Comparison of ENCODE assay signal across 7 mouse cellular contexts in the genomic region with DNA sequence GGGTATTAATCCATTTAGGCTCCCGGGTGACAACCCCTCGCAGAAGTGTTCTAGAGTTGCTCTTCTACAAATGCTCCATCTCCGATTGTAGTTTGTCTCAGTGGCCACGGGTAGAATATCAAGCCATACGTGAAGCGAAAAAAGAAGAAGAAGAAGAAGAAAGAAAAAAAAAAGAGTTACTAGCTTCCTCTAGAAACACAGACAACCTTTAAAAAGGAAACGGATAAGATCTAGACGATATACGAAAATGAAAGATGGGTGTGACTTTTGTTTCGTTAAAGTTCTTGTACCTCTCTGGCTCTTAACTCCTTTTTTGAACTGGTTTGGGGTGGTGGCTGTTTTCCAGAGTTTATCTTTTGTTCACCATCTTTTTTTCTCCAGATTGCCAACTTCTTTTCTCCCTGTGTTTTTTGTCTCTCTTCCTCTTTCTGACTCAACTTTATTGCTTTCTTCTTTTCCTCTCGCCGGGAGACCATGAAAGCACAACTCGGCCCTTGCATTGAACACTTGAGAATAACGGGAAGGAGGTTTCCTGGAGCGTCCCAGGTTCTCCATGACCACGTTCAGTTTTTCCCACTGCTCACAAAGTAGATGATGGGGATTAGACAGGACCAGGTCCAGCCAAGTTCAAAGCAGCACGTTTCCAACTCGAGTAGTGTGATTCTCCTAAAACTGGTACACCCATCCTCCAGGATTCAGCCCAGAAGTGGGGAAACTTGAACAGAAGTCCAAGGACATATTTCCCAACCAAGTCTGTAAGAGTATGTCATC. TPM values are rescaled to one million over a fixed set of nuclear protein-coding genes. Genes with fewer than 3 reads are reported as not detected.
DNase-seq lines count a peak whose midpoint lies in the region; ATAC-seq and TF ChIP-seq lines count a peak whose summit lies in the region.

No protein-coding gene starts in this region.

- TF ChIP-seq RAD21 in CH12.LX (IDR thresholded peaks at IDR 0.05; ENCODE audit: low read depth, low read length), result no peak

- ATAC-seq in forebrain, embryonic 12.5 days (ENCODE audit: low FRiP score), result no peak
- no peak for ATAC-seq in neural tube, embryonic 12.5 days (ENCODE audit: low FRiP score, low read depth)

- no peak overlapping the region for H3K27ac ChIP-seq in CH12.LX (ENCODE audit: insufficient read depth, low read depth)
- no peak overlapping the region for H3K27ac ChIP-seq in forebrain, embryonic 12.5 days
- H3K27ac ChIP-seq in limb, embryonic 10.5 days, result 0 out of 2 replicates have a peak overlapping the region, but pooled peaks have one; percentile 97
- no peak overlapping the region for H3K27ac ChIP-seq in neural tube, embryonic 12.5 days

- H3K36me3 ChIP-seq in CH12.LX (replicated peaks in 1 of 2; ENCODE audit: control insufficient read depth in 1 of 2, insufficient read depth in 1 of 2, low read length in 1 of 2), result peaks cover 0 to 14% of the 10 kb centered on the region in 2 experiments
- H3K36me3 ChIP-seq in forebrain, embryonic 12.5 days (replicated peaks), result peaks cover 3% of the 10 kb centered on the region; the same call in 1 of the 2 replicates
- peaks cover 3% of the 10 kb centered on the region for H3K36me3 ChIP-seq in limb, embryonic 10.5 days
- H3K36me3 ChIP-seq in neural tube, embryonic 12.5 days, result peaks cover 2% of the 10 kb centered on the region; the same call in 1 of the 2 replicates

- 2% methylated on average over 18 of the region's 18 CpGs for WGBS in forebrain, embryonic 12.5 days
- WGBS in limb, embryonic 10.5 days, result 2% methylated on average over 18 of the region's 18 CpGs
- WGBS in neural tube, embryonic 12.5 days, result 2% methylated on average over 18 of the region's 18 CpGs

- no peak for TF ChIP-seq CTCF in CH12.LX (conservative IDR thresholded peaks at IDR 0.05 in 1 of 2, IDR thresholded peaks at IDR 0.05 in 1 of 2; ENCODE audit: low read depth in 2 of 2, low read length in 2 of 2)

- H3K9ac ChIP-seq in CH12.LX (ENCODE audit: insufficient read depth, low read depth), result peak overlapping the region; percentile 84
- peak overlapping the region; percentile 96 for H3K9ac ChIP-seq in forebrain, embryonic 12.5 days
- H3K9ac ChIP-seq in neural tube, embryonic 12.5 days, result no peak overlapping the region

- H3K4me1 ChIP-seq in CH12.LX (ENCODE audit: control insufficient read depth in 1 of 2, insufficient read depth in 2 of 2), result peaks cover 0 to 16% of the 10 kb centered on the region in 2 experiments; a peak in 2 of 4 replicates
- peaks cover 24% of the 10 kb centered on the region for H3K4me1 ChIP-seq in forebrain, embryonic 12.5 days
- peaks cover 33% of the 10 kb centered on the region for H3K4me1 ChIP-seq in limb, embryonic 10.5 days
- peaks cover 15% of the 10 kb centered on the region for H3K4me1 ChIP-seq in neural tube, embryonic 12.5 days

- TF ChIP-seq POLR2A in CH12.LX (IDR thresholded peaks at IDR 0.05; ENCODE audit: low read depth, low read length), result no peak

- TF ChIP-seq EP300 in CH12.LX (IDR thresholded peaks at IDR 0.05; ENCODE audit: low read length), result no peak; the same call in 1 of the 2 replicates

- peak overlapping the region; percentile 100 for H3K4me2 ChIP-seq in CH12.LX (ENCODE audit: insufficient read depth, low read depth, poor library complexity, severe bottlenecking)
- peak overlapping the region; percentile 78 for H3K4me2 ChIP-seq in forebrain, embryonic 12.5 days
- H3K4me2 ChIP-seq in neural tube, embryonic 12.5 days (replicated peaks), result peak overlapping the region; percentile 80

- DNase-seq in A20 (ENCODE audit: low read depth, low spot score) (peak; percentile 70), CH12.LX (ENCODE audit: extremely low read depth) (no peak)
- peak; percentile 41 for DNase-seq in limb, embryonic 10.5 days (ENCODE audit: low spot score)
- DNase-seq in ovary, adult 18-20 months (ENCODE audit: low spot score), result no peak
- DNase-seq in right cerebral cortex, adult 2 months (ENCODE audit: low spot score in 2 of 2), result no peak

- H3K9me3 ChIP-seq in CH12.LX (replicated peaks; ENCODE audit: low read length), result peaks cover 9% of the 10 kb centered on the region
- no peaks in the 10 kb centered on the region for H3K9me3 ChIP-seq in forebrain, embryonic 12.5 days
- no peaks in the 10 kb centered on the region for H3K9me3 ChIP-seq in limb, embryonic 10.5 days (replicated peaks)
- H3K9me3 ChIP-seq in neural tube, embryonic 12.5 days, result no peaks in the 10 kb centered on the region

- H3K79me2 ChIP-seq in CH12.LX (replicated peaks; ENCODE audit: control insufficient read depth, extremely low read depth, insufficient read depth, poor library complexity, severe bottlenecking), result no peaks in the 10 kb centered on the region; the same call in 1 of the 2 replicates

- dilution Hi-C loops in CH12.LX (cut with MboI; ENCODE audit: extremely low pct_ligation_motif_present, extremely low pct_unique_long_range_greater_than_20kb, low sequenced_read_pairs), result no loop called here

- H3K27me3 ChIP-seq in CH12.LX (replicated peaks), result no peaks in the 10 kb centered on the region
- H3K27me3 ChIP-seq in forebrain, embryonic 12.5 days, result peaks cover 10% of the 10 kb centered on the region
- peaks cover 10% of the 10 kb centered on the region; the same call in 1 of the 2 replicates for H3K27me3 ChIP-seq in limb, embryonic 10.5 days (ENCODE audit: low read depth, poor library complexity, severe bottlenecking)
- H3K27me3 ChIP-seq in neural tube, embryonic 12.5 days (replicated peaks), result no peaks in the 10 kb centered on the region; the same call in 1 of the 2 replicates

- in situ Hi-C loops in CH12.LX (cut with MboI; ENCODE audit: low pct_ligation_motif_present, low pct_unique_long_range_greater_than_20kb, low sequenced_read_pairs), result loop anchor here (25.0 kb wide), 2 partner anchors 303 to 672 kb away; no protein-coding TSS in a partner anchor

- peak overlapping the region; percentile 63 to 69 (median 68) for H3K4me3 ChIP-seq in CH12.LX (replicated peaks in 1 of 3; ENCODE audit: low read depth in 2 of 3, low read length in 2 of 3, poor library complexity in 1 of 3)
- H3K4me3 ChIP-seq in forebrain, embryonic 12.5 days (replicated peaks), result peak overlapping the region; percentile 90
- H3K4me3 ChIP-seq in limb, embryonic 10.5 days, result peak overlapping the region; percentile 94
- H3K4me3 ChIP-seq in neural tube, embryonic 12.5 days, result peak overlapping the region; percentile 92; the same call in 1 of the 2 replicates

TF ChIP-seq in CH12.LX, 34 proteins besides CTCF, POLR2A, EP300 and RAD21:
- TF ChIP-seq TBP (conservative IDR thresholded peaks at IDR 0.05; ENCODE audit: low read depth, low read length) (no peak), MXI1 (IDR thresholded peaks at IDR 0.05; ENCODE audit: low read depth, low read length) (peak; percentile 50; the same call in 1 of the 2 replicates), SIN3A (IDR thresholded peaks at IDR 0.05; ENCODE audit: low read length) (peak; percentile 54; the same call in 1 of the 2 replicates), NELFE (IDR thresholded peaks at IDR 0.05; ENCODE audit: low read depth, low read length) (no peak), BHLHE40 (IDR thresholded peaks at IDR 0.05; ENCODE audit: low read depth, low read length) (no peak), PAX5 (IDR thresholded peaks at IDR 0.05; ENCODE audit: low read length) (no peak), ZNF384 (IDR thresholded peaks at IDR 0.05; ENCODE audit: low read depth, low read length) (peak; percentile 62), MYC (IDR thresholded peaks at IDR 0.05; ENCODE audit: low read depth, low read length) (0 out of 2 replicates have a peak, but pooled peaks have one; percentile 29), MAX (IDR thresholded peaks at IDR 0.05; ENCODE audit: low read length) (no peak)

RNA-seq across cellular contexts. Expression of gene Mllt3, which starts 1.4 kb away (rescaled TPM):
- 5.9 and 10.1 TPM in 2 replicates for total RNA-seq in CH12.LX (2012; rRNA removed)
- total RNA-seq in CH12.LX (2014; rRNA removed), result 8.3 and 10.5 TPM in 2 replicates
- 20.9 and 22.6 TPM in 2 replicates for polyA plus RNA-seq in CH12.LX (2012; ENCODE audit: insufficient read length, low read depth)
- 81.7 and 82.1 TPM in 2 replicates for polyA plus RNA-seq in forebrain, embryonic 12.5 days (2016; fragmentation: Nextera tagmentation; extraction: Ambion mirVana)
- polyA plus RNA-seq in limb, embryonic 10.5 days (2016; fragmentation: Nextera tagmentation; extraction: Ambion mirVana), result 46.7 and 49.7 TPM in 2 replicates
- 76.3 and 90.5 TPM in 2 replicates for polyA plus RNA-seq in neural tube, embryonic 12.5 days (2016; fragmentation: Nextera tagmentation; extraction: Ambion mirVana)

RNA-seq across cellular contexts. Expression of gene Focad, which starts 59.9 kb away (rescaled TPM):
- total RNA-seq in CH12.LX (2012; rRNA removed), result 17.8 and 18.9 TPM in 2 replicates
- 18.2 and 20.0 TPM in 2 replicates for total RNA-seq in CH12.LX (2014; rRNA removed)
- polyA plus RNA-seq in CH12.LX (2012; ENCODE audit: insufficient read length, low read depth), result 15.7 and 17.3 TPM in 2 replicates
- polyA plus RNA-seq in forebrain, embryonic 12.5 days (2016; fragmentation: Nextera tagmentation; extraction: Ambion mirVana), result 16.7 and 16.9 TPM in 2 replicates
- 13.9 and 14.1 TPM in 2 replicates for polyA plus RNA-seq in limb, embryonic 10.5 days (2016; fragmentation: Nextera tagmentation; extraction: Ambion mirVana)
- polyA plus RNA-seq in neural tube, embryonic 12.5 days (2016; fragmentation: Nextera tagmentation; extraction: Ambion mirVana), result 11.8 and 14.0 TPM in 2 replicates

Comparison
In these comparisons a context has a peak if more than half of its experiments do, and no peak if none do; other contexts are left out.
1. DNase-seq: peak in A20 (single experiment) and limb, embryonic 10.5 days (single experiment); none in CH12.LX (single experiment), ovary, adult 18-20 months (single experiment) and right cerebral cortex, adult 2 months (0 of 2).
2. Peak in every context shown above with its lines, with median percentiles within 50 percentile points of each other: H3K4me2 ChIP-seq and H3K4me3 ChIP-seq.